Mouse (Mus musculus) C2C12 (cell line): ENCODE measurements around the gene Asb15.

Source experiments
- CEBPB ChIP-seq: IDR thresholded peaks from one replicate; pipeline ENCODE4 v1.6.1; 2011; ENCODE audit warnings: low read depth, mild to moderate bottlenecking, control low read depth, moderate library complexity
- CTCF ChIP-seq: IDR thresholded peaks from one replicate; pipeline ENCODE4 v1.5.1; 2011; ENCODE audit not compliant: control insufficient read depth, insufficient read depth, insufficient read length
- FOSL1 ChIP-seq: IDR thresholded peaks from one replicate; pipeline ENCODE4 v1.8.0; 2011; ENCODE audit warnings: mild to moderate bottlenecking, low read length; ENCODE audit not compliant: poor library complexity, insufficient read depth, severe bottlenecking
- MAX ChIP-seq: IDR thresholded peaks from one replicate; pipeline ENCODE4 v1.6.1; 2011; ENCODE audit warnings: mild to moderate bottlenecking, control low read depth
- MYOD1 ChIP-seq: IDR thresholded peaks from one replicate; pipeline ENCODE4 v1.6.1; 2011; ENCODE audit warnings: low read depth; ENCODE audit not compliant: control insufficient read depth, insufficient read length
- MYOG ChIP-seq: IDR thresholded peaks from one replicate; pipeline ENCODE4 v1.6.1; 2011; ENCODE audit not compliant: control insufficient read depth, insufficient read length; ENCODE audit errors: extremely low read depth
- USF1 ChIP-seq: IDR thresholded peaks from one replicate; pipeline ENCODE4 v1.6.1; 2011; ENCODE audit warnings: low read depth, mild to moderate bottlenecking, control low read depth, moderate library complexity

GRCm38 (mm10) chr6:24538435-24538834 is 10.5 kb downstream of the Asb15 start:
- TF ChIP-seq USF1 (no peak), CTCF (no peak), MAX (no peak), MYOG (no peak), MYOD1 (no peak), FOSL1 (no peak), CEBPB (no peak)
